Mouse (Mus musculus): ENCODE measurements around the gene Vmn1r202.
"Not testable (repeated sequence)": the region's sequence is repeated elsewhere in the genome, so short reads cannot be mapped to it uniquely, and the experiment has no call there.

Vmn1r202 gene

DNA sequence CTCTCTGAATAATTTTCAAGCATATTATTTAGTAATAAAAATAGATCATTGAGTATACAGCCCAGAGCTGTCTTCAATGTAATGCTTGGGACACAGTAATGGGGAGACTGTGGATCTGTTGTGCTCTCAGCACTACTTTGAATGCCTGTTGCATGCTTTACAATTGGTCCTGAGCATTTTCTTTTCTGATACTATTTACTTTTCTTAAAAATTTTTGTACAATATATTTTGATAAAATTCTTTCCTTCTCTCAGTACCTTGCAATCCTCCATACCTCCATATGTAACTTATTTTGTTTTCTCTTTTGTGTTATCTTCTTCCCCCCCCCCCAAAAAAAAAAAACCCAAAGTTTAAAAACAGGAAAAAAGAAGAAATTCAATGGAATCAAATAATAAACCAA is at the start of gene Vmn1r202:
Gene Vmn1r202, minus strand, starts transcription at position 101 of the 400 bp plus-strand sequence.
- DNase-seq (ENCODE audit: low spot score in 2 of 2) = no peak

DNA sequence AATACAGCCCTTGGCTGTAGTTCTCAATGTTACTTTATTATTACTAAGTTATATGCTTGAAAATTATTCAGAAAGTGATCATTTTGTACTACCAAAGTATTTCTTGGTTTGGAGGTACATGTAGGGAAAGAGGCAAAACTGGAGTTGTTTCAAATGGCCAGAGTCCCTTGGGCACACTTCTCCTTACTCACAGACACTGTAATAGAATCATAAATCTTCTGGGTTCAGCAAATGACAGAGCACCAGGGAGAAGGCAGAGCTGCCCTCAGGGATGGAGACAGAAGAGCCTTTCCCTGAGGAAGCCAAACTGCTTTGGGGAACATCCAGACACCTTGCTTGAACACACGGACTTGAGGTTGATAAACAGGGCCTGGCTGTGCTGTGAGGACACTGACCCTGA is 47.7 kb upstream of the Vmn1r202 start, which contains the start of gene Vmn1r204:
Gene Vmn1r204, plus strand, starts transcription at position 301 of the 400 bp plus-strand sequence.
- not testable (repeated sequence) for DNase-seq (ENCODE audit: low spot score in 2 of 2)

DNA sequence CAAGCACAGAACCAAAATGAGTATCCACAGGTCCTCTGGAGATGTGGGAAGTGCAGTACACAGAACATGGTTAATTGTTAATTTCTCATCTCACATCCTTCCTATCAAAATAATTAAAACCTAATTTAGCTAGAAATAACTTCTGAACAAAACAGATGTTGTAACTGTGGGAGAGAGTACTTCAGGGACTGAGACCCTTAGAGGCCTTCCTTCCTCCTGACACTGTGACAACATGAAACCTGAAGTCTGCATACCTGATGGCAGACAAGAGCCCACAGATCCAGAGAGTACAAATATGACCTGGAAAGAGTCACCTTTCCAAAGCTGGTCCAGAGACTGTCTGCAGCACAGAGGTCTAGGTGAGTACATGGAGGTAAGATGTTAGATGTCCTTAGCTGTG is 12.6 kb upstream of the Vmn1r202 start, which contains the start of gene Vmn1r203:
Gene Vmn1r203, plus strand, starts transcription at position 301 of the 400 bp plus-strand sequence.
- DNase-seq (ENCODE audit: low spot score in 2 of 2) = no peak

DNA sequence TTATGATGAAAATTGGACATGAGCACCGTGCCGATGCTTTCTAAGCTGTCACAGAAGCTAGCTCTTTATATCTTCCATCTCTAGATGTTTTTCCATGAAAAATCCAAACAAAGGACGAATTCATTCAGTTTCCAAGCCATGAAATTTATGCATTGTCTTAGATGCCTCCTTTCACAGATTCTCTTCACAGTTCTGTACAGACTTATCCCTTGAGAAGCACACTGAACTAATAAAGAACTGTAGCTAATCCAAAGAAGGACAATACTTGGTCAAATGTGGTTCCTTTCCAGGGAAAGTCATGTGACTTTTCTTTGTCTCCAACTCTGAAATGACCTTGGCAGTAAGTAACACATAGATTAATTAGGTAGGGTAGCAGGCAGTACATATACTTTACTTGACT is 2.8 kb downstream of the Vmn1r202 start:
- no peak for DNase-seq (ENCODE audit: low spot score in 2 of 2)

DNA sequence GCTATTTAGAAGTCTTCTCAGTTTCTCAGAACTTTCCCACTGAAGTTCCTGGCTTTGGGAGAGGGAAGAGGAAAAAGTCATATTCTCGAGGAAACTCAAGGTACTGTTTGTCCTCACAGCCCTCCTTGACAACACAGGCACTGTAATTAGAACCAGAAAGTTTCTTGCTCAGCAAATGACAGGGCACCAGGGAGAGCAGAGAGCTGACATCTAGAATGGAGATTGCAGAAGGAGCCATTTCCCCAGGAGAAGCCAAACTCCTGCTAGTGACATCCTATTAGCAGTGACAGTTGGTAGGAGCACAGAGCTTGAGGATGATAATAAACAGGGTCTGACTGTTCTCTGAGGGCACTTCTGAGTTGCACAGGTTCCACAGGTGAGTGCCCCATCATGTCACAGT is 33.6 kb downstream of the Vmn1r202 start, which contains the start of gene Vmn1r201:
Gene Vmn1r201, plus strand, starts transcription at position 301 of the 400 bp plus-strand sequence.
- DNase-seq (ENCODE audit: low spot score in 2 of 2) = no peak

DNA sequence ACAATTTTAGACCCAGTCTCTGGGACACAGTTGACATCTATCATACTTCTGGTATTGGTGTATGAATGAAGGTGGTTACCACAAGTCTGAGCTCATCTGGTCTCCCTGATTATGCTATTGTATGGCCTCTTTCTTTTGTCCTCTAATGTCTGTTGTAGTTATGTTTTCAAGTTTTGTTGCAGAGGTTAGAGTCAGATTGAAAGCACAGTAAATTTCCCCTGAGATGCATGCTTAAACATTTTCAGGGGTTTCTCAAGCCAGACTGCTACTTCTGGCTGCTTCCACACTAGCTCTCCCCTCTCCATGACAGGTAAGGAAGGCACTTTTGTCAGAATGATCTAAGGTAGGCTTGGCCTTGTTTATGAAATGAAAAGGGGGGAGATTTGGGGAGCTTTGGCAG is 50.0 kb downstream of the Vmn1r202 start:
- no peak for DNase-seq (ENCODE audit: low spot score in 2 of 2)

Measured in spleen, postnatal 4 days (tissue).